Mouse (Mus musculus) heart, adult 8-10 months (tissue): ENCODE data around the gene Map4k3. TPM values are rescaled to one million over a fixed set of nuclear protein-coding genes. Genes with fewer than 3 reads are reported as not detected.

ENCODE experiments used
- DNase-seq: peaks from one replicate; pipeline ENCODE4 v3.0.0; 2022; ENCODE audit warnings: low spot score
- total RNA-seq, 4 experiments: library from RNA; stranded (reverse); gene quantifications; 2 replicates each; pipeline ENCODE4 v1.2.4; 2022

Map4k3 gene
- total RNA-seq, 4 experiments from 2014 or later, result 19.3 to 25.2 (median 22.0) TPM

- DNase-seq, result peak; percentile 41
Observed at GRCm38 (mm10) chr17:80683821-80684576, 44.3 kb downstream of the Map4k3 start.

- DNase-seq, result no peak
Observed at GRCm38 (mm10) chr17:80683041-80683440, 45.2 kb downstream of the Map4k3 start.

- no peak for DNase-seq
Observed at GRCm38 (mm10) chr17:80678190-80678589, 50.1 kb downstream of the Map4k3 start.

GRCm38 (mm10) chr17:80676859-80677535 is 51.3 kb downstream of the Map4k3 start:
- DNase-seq, result no peak

GRCm38 (mm10) chr17:80676211-80676610 is 52.1 kb downstream of the Map4k3 start:
- no peak for DNase-seq

GRCm38 (mm10) chr17:80670395-80670794 is 57.9 kb downstream of the Map4k3 start:
- DNase-seq, result no peak

- no peak for DNase-seq
Observed at GRCm38 (mm10) chr17:80663623-80664022, 64.7 kb downstream of the Map4k3 start.

GRCm38 (mm10) chr17:80662836-80663620 is 65.3 kb downstream of the Map4k3 start:
- DNase-seq, result no peak

- no peak for DNase-seq
Observed at GRCm38 (mm10) chr17:80661896-80662295, 66.4 kb downstream of the Map4k3 start.

- DNase-seq, result no peak
Observed at GRCm38 (mm10) chr17:80660707-80661380, 67.4 kb downstream of the Map4k3 start.

- DNase-seq, result no peak
Observed at GRCm38 (mm10) chr17:80660234-80660633, 68.1 kb downstream of the Map4k3 start.

GRCm38 (mm10) chr17:80659821-80660220 is 68.5 kb downstream of the Map4k3 start:
- no peak for DNase-seq

GRCm38 (mm10) chr17:80654323-80654722 is 74.0 kb downstream of the Map4k3 start:
- DNase-seq, result no peak

GRCm38 (mm10) chr17:80652740-80653139 is 75.5 kb downstream of the Map4k3 start:
- no peak for DNase-seq

GRCm38 (mm10) chr17:80646843-80647242 is 81.4 kb downstream of the Map4k3 start:
- DNase-seq, result no peak

GRCm38 (mm10) chr17:80646131-80646530 is 82.2 kb downstream of the Map4k3 start:
- DNase-seq, result no peak

GRCm38 (mm10) chr17:80645694-80646034 is 82.6 kb downstream of the Map4k3 start:
- no peak for DNase-seq

GRCm38 (mm10) chr17:80644983-80645693 is 83.1 kb downstream of the Map4k3 start:
- DNase-seq, result no peak

GRCm38 (mm10) chr17:80644567-80644966 is 83.7 kb downstream of the Map4k3 start:
- DNase-seq, result no peak

GRCm38 (mm10) chr17:80638121-80638520 is 90.2 kb downstream of the Map4k3 start:
- DNase-seq, result no peak

GRCm38 (mm10) chr17:80635794-80636193 is 92.5 kb downstream of the Map4k3 start:
- no peak for DNase-seq
